Mouse (Mus musculus) urinary bladder, postnatal 14 days (tissue): ENCODE measurements around the gene Olfr376.

Source experiments
- DNase-seq: peaks from one replicate; pipeline ENCODE4 v3.0.0; 2021; ENCODE audit warnings: low spot score

Gene Olfr376

GRCm38 (mm10) chr11:73370946-73371345, at the start of gene Olfr376:
Gene Olfr376 (plus strand): TSS chr11:73371246.
- no peak for DNase-seq

GRCm38 (mm10) chr11:73323906-73324830, 46.9 kb upstream of the Olfr376 start:
- DNase-seq, result no peak

GRCm38 (mm10) chr11:73326485-73326886, 44.6 kb upstream of the Olfr376 start:
- DNase-seq, result peak; percentile 20

GRCm38 (mm10) chr11:73327361-73327760, 43.7 kb upstream of the Olfr376 start:
- DNase-seq, result no peak

- no peak for DNase-seq
Measured at GRCm38 (mm10) chr11:73329442-73329841, 41.6 kb upstream of the Olfr376 start, which contains the start of the genes Aspa, Gm49340 and Spata22. Gene Aspa (minus strand): TSS chr11:73329596. Gene Gm49340 (plus strand): TSS chr11:73329741. Gene Spata22 (plus strand): TSS chr11:73329741.

GRCm38 (mm10) chr11:73333357-73333756, 37.7 kb upstream of the Olfr376 start:
- DNase-seq, result no peak

GRCm38 (mm10) chr11:73336919-73337318, 34.1 kb upstream of the Olfr376 start:
- DNase-seq, result no peak

GRCm38 (mm10) chr11:73350483-73350882, 20.6 kb upstream of the Olfr376 start, which contains the start of gene Olfr20:
Gene Olfr20 (plus strand): TSS chr11:73350783.
- no peak for DNase-seq

GRCm38 (mm10) chr11:73395374-73395773, 24.3 kb downstream of the Olfr376 start:
- no peak for DNase-seq

- DNase-seq, result no peak
Measured at GRCm38 (mm10) chr11:73399514-73399913, 28.5 kb downstream of the Olfr376 start, which contains the start of gene Olfr1. Gene Olfr1 (minus strand): TSS chr11:73399614.
